Mouse (Mus musculus) testis, postnatal 10 days (tissue): Measurements from ENCODE around the gene Gm21188.
"Not testable (repeated sequence)": the region's sequence is repeated elsewhere in the genome, so short reads cannot be mapped to it uniquely, and the experiment has no call there.

Source experiments
- DNase-seq: peaks from one replicate; pipeline ENCODE4 v3.0.0; 2021; ENCODE audit warnings: low spot score

The Gm21188 gene

DNA sequence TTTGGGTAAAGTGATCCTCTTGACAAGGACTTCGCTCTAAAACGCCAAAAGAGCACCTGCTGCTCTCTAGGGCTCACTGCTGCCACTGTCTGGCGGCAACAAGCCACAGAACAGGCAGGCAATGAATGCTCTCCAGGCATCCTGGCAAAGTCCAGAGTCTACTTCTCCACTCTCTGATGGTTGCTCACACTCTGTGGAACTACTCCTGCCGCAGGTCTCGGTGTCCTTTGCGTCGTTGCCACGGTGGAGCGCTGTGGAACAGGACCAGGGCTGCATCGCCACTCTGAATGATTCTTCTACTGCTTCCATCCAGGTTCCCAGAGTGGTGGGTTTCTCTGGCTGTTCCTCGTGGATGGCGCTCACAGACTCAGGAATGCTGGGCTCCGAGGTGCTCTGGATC, 25.6 kb downstream of the Gm21188 start:
- peak; percentile 39 for DNase-seq

DNA sequence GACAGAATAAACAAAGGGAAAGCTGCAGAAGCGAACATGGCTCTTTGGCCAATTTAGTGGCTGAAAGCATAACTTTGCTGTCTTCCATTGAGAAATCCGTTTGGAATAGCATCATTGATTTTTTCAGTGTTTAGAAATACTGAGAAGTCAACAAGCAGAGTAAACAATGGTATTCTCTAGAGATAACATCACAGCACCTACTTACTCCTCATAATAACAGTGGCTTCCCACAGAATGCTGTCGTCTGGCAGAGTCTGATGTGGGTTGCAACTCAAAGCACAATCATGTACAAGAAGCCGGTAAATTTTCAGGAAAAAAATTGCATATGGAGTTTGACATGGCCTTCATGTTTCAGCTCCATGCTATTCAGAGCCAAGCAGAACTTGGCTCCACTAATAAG, 26.4 kb downstream of the Gm21188 start:
- DNase-seq = peak; percentile 35

GRCm38 (mm10) chr13:120025004-120025403, 27.0 kb downstream of the Gm21188 start:
- not testable (repeated sequence) for DNase-seq

DNA sequence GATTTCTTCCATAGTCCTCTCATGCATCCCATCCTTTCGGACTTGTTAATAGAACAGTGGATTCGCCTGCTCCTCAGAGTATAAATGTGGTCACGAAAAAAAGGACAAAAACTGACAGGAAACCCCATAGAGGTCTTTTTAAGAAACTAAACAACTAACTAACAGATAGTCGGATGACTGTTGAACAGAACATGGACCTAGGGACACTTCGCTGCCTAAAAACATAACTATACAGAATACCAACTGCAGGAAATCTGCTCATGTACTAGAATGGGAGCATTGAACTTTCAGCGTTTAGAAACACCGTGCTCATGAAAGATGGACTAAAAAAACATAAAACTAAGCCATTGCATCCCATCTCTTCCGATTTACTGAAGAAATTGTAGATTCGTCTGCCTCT, 27.4 kb downstream of the Gm21188 start:
- not testable (repeated sequence) for DNase-seq

DNA sequence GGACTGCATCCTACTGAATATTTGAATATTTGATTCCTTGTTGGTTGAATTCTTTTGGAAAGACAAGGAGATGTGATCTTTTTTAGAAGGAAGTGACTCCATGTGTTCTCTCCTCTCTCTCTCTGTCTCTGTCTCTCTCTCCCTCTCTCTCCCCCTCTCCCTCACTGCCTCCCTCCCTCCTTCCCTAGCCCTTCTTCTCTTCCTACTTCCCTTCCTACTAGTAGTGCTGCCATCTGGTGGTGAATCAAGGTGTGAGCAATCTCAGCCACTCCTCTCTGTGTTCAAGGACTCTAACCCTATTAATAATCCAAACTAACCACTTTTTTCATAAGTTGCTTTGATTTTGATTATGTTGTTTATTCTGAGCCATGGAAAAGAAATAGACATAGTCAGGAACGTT, 30.5 kb downstream of the Gm21188 start:
- peak; percentile 37 for DNase-seq

DNA sequence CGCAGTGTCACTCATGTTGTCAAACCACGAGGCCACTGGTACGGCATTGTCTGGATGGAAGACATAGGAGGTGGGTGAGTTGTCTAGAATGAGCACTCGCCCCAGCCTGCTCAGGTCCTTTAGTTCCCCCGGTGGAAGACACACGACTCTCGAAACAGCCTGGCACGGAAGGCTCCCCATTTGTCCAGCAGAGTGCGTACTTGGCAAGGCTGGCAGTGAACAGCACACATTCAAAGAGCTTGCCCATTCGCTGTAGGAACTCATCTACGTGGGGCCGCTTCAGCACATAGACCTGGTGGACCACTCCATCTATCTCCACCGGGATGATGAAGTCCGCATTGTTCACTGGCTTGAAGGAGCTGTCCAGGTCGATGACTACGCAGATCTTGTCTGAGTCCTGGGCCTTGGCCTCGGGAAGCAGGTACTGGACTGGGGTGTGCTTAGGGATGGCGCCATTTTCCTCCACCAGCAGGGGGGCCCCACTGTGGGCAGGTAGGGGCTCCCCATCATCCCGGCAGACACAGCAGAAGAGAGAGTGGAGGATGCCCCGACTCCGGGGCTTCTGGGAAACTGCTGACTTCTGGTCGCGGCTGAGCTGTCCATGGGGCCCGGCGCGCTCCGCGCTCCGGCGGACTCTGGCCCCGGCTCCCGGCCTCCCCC, 36.5 kb downstream of the Gm21188 start:
- not testable (repeated sequence) for DNase-seq

GRCm38 (mm10) chr13:120013962-120014361, 38.0 kb downstream of the Gm21188 start:
- not testable (repeated sequence) for DNase-seq

DNA sequence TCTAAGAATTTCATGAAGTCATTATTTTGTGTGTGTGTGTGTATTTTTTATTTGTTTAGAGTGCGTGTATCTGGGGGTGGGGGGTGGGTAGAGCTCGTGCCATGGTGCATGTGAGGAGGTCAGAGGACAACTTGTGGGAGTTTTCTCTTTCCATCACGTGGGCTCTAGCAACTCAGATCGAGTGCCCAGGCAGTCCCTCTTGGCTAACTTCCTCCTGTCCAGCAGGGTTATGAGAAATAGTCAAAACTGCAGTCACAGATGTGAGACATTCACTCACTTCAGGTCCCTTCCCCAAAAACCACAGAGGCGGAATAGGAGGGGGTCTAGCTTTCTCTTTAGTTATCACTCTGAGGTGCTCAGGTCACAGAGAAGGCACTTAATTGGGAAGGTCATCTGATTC, 38.5 kb downstream of the Gm21188 start:
- not testable (repeated sequence) for DNase-seq

DNA sequence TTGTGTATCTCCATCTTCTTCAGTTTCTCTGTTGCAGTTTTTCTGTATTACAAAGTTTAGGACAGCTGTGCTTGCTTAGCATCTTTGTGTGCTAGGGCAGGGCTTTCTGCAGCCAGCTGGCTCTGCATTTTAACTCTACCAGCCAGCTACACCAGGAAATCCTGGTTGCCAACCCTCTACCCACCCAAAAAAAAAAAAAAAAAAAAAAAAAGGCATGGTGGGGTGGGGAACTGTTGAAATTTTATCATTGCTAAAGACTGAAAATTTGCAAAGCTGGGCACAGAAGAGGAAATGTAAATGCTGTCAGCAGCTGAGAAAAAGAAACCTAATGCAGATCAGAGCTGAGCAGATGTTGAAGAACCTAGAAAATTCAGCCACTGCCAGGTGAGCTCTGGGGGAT, 41.9 kb downstream of the Gm21188 start:
- DNase-seq = not testable (repeated sequence)

DNA sequence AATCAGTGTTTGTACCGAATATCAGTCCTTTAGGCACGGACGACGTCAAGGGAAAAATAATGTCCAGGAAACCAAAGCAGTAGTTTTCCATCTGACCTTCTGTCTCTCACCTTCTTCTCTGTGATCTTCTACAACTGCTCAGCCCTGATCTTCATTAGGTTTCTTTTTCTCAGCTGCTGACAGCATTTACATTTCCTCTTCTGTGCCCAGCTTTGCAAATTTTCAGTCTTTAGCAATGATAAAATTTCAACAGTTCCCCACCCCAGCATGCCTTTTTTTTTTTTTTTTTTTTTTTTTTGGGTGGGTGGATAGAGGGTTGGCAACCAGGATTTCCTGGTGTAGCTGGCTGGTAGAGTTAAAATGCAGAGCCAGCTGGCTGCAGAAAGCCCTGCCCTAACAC, 52.8 kb downstream of the Gm21188 start:
- DNase-seq = not testable (repeated sequence)

DNA sequence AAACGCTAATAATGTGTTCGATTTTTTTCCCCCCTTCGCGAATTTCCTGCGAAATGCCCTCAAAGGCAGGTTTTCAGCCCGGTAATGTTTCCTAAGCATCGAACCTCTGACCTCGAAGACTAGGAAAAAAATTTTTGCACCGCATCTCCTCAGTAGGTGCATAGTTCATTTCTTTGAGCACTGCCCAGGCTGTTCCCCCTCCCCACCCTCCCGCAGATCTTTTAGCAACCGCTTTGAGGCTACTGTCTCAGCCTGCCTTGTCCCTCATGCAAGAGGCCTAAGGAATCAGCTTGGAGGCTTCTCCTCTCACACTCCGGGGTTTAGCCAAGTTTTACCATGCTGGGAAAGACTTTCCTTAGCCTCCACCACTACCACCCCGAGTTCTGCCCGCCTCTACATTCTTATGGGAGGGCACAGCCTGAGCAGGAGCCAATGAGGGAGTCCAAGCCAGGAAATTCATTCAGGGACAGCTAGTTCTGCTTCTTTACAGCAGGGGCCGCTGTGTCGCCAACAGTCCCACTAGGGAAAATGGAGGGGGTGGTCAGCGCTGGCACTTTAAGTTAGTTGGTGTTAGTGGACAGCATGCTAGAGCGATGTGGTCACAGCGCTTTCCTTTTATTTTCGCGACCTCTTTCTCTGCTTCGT, 53.4 kb downstream of the Gm21188 start:
- not testable (repeated sequence) for DNase-seq

- not testable (repeated sequence) for DNase-seq
Observed at GRCm38 (mm10) chr13:119991917-119992496, 60.0 kb downstream of the Gm21188 start.

- DNase-seq = not testable (repeated sequence)
Observed at GRCm38 (mm10) chr13:119991264-119991663, 60.7 kb downstream of the Gm21188 start.
